Mouse (Mus musculus) frontal cortex, postnatal 14 days (tissue): ENCODE results near the gene Tpcn2.

Experiments used
- DNase-seq, 2 experiments: peaks; one replicate each; pipeline ENCODE4 v3.0.0; 2022; ENCODE audit warnings: low spot score in 2 of 2

Tpcn2 gene

GRCm38 (mm10) chr7:145242851-145243712 lies 40.7 kb downstream of the Tpcn2 start:
- peak; percentile 32 to 72 for DNase-seq

GRCm38 (mm10) chr7:145242028-145242427 lies 41.8 kb downstream of the Tpcn2 start:
- no peak for DNase-seq

- DNase-seq: no peak
Observed at GRCm38 (mm10) chr7:145240929-145241328, 42.9 kb downstream of the Tpcn2 start.

- no peak for DNase-seq
Observed at GRCm38 (mm10) chr7:145239736-145240505, 43.9 kb downstream of the Tpcn2 start.

- no peak for DNase-seq
Observed at GRCm38 (mm10) chr7:145239145-145239544, 44.7 kb downstream of the Tpcn2 start.

- no peak for DNase-seq
Observed at GRCm38 (mm10) chr7:145234841-145235790, 48.7 kb downstream of the Tpcn2 start.

- no peak for DNase-seq
Observed at GRCm38 (mm10) chr7:145231659-145232058, 52.2 kb downstream of the Tpcn2 start.

- DNase-seq: no peak
Observed at GRCm38 (mm10) chr7:145226641-145227040, 57.2 kb downstream of the Tpcn2 start.

GRCm38 (mm10) chr7:145225626-145226025 lies 58.2 kb downstream of the Tpcn2 start:
- DNase-seq: no peak

GRCm38 (mm10) chr7:145221841-145222689 lies 61.7 kb downstream of the Tpcn2 start:
- peak in 1 of 2 experiments; percentile 14 for DNase-seq

- DNase-seq: no peak
Observed at GRCm38 (mm10) chr7:145221346-145221745, 62.5 kb downstream of the Tpcn2 start.

GRCm38 (mm10) chr7:145219420-145219831 lies 64.4 kb downstream of the Tpcn2 start:
- DNase-seq: no peak

GRCm38 (mm10) chr7:145216591-145216990 lies 67.2 kb downstream of the Tpcn2 start:
- no peak for DNase-seq

- no peak for DNase-seq
Observed at GRCm38 (mm10) chr7:145215476-145215875, 68.3 kb downstream of the Tpcn2 start.

- no peak for DNase-seq
Observed at GRCm38 (mm10) chr7:145211680-145212659, 71.8 kb downstream of the Tpcn2 start.

GRCm38 (mm10) chr7:145210477-145211070 lies 73.2 kb downstream of the Tpcn2 start:
- DNase-seq: no peak

GRCm38 (mm10) chr7:145208006-145208405 lies 75.8 kb downstream of the Tpcn2 start, which contains the start of gene 1810010D01Rik:
Gene 1810010D01Rik, minus strand, starts transcription at chr7:145208119.
- no peak for DNase-seq

- no peak for DNase-seq
Observed at GRCm38 (mm10) chr7:145206801-145207200, 77.0 kb downstream of the Tpcn2 start.

GRCm38 (mm10) chr7:145206056-145206610 lies 77.7 kb downstream of the Tpcn2 start:
- peak; percentile 50 to 62 for DNase-seq
